Mouse (Mus musculus): ENCODE measurements around the gene Exph5.

Gene Exph5

GRCm38 (mm10) chr9:53375907-53376306, 74.4 kb downstream of the Exph5 start:
- peak; percentile 95 for DNase-seq

GRCm38 (mm10) chr9:53376820-53377219, 75.3 kb downstream of the Exph5 start:
- DNase-seq = no peak

- peak; percentile 37 for DNase-seq
These were observed 76.1 kb downstream of the Exph5 start for GRCm38 (mm10) chr9:53377597-53377996.

- no peak for DNase-seq
These were observed 76.7 kb downstream of the Exph5 start for GRCm38 (mm10) chr9:53378171-53378570.

GRCm38 (mm10) chr9:53380595-53380994, 79.1 kb downstream of the Exph5 start:
- no peak for DNase-seq

GRCm38 (mm10) chr9:53381113-53381615, 79.7 kb downstream of the Exph5 start:
- no peak for DNase-seq

GRCm38 (mm10) chr9:53383951-53384866, 82.7 kb downstream of the Exph5 start, which contains the start of gene Kdelc2:
Gene Kdelc2 (plus strand): TSS chr9:53384025.
- DNase-seq = peak; percentile 99

- no peak for DNase-seq
These were observed 83.4 kb downstream of the Exph5 start for GRCm38 (mm10) chr9:53384873-53385272.

- peak; percentile 96 for DNase-seq
These were observed 86.0 kb downstream of the Exph5 start for GRCm38 (mm10) chr9:53387431-53387830.

GRCm38 (mm10) chr9:53389109-53389508, 87.6 kb downstream of the Exph5 start:
- DNase-seq = no peak

GRCm38 (mm10) chr9:53390136-53390535, 88.7 kb downstream of the Exph5 start:
- no peak for DNase-seq

- peak; percentile 89 for DNase-seq
These were observed 96.4 kb downstream of the Exph5 start for GRCm38 (mm10) chr9:53397685-53398387.

- peak; percentile 85 for DNase-seq
These were observed 96.9 kb downstream of the Exph5 start for GRCm38 (mm10) chr9:53398388-53398700.

GRCm38 (mm10) chr9:53399537-53399936, 98.1 kb downstream of the Exph5 start:
- peak; percentile 42 for DNase-seq

GRCm38 (mm10) chr9:53400696-53401095, 99.2 kb downstream of the Exph5 start:
- DNase-seq = peak; percentile 4

- DNase-seq = no peak
These were observed 99.7 kb downstream of the Exph5 start for GRCm38 (mm10) chr9:53401146-53401545.

GRCm38 (mm10) chr9:53402291-53402711, 100.8 kb downstream of the Exph5 start, which contains the start of gene 4930550C14Rik:
Gene 4930550C14Rik (plus strand): TSS chr9:53402325.
- DNase-seq = peak; percentile 92

- DNase-seq = no peak
These were observed 101.5 kb downstream of the Exph5 start for GRCm38 (mm10) chr9:53402991-53403390.

- DNase-seq = no peak
These were observed 102.7 kb downstream of the Exph5 start for GRCm38 (mm10) chr9:53404050-53404752.

GRCm38 (mm10) chr9:53404753-53405722, 103.6 kb downstream of the Exph5 start:
- DNase-seq = peak; percentile 97

- DNase-seq = peak; percentile 31
These were observed 107.1 kb downstream of the Exph5 start for GRCm38 (mm10) chr9:53408548-53408947.

- DNase-seq = no peak
These were observed 107.5 kb downstream of the Exph5 start for GRCm38 (mm10) chr9:53408953-53409361.

Data from heart, adult 11 months (tissue).